Mouse (Mus musculus) megakaryocyte, embryonic 14.5 days (primary cell): ENCODE results near the gene 0610010K14Rik.

Source experiments
- FLI1 ChIP-seq: IDR thresholded peaks from 2 replicates; pipeline ENCODE4 v1.6.1; 2012; ENCODE audit warnings: low read length, inconsistent platforms, mixed read lengths
- GATA1 ChIP-seq: IDR thresholded peaks from 3 replicates; pipeline ENCODE4 v1.6.1; 2012; ENCODE audit warnings: mixed read lengths, low read length, inconsistent platforms, borderline replicate concordance

DNA sequence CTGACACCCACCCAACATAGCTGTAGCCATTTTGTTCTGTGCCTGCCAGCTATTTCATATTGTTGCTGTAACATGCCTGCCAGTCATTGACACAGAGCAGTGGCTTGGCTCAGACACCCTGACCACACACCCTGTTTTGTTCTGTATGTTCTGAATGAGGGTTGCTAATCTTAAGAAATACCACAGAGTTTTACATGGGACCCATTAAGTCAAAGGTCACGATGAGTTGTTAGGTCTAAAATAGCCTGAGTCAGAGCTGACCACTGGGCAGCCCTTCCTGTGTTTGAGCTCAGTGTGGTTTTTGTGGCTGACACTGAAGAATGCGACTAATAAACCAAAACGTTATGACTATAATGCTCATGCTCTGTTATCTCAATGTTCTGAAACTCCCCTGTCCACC is 39.4 kb downstream of the 0610010K14Rik start:
- no peak for TF ChIP-seq GATA1
- no peak for TF ChIP-seq FLI1
